Mouse (Mus musculus): Measurements from ENCODE around the gene Retreg1. TPM values are rescaled to one million over a fixed set of nuclear protein-coding genes. Genes with fewer than 3 reads are reported as not detected.

Gene Retreg1
- total and polyA plus RNA-seq, 3 experiments = 17.5 to 28.7 (median 19.0) TPM

DNA sequence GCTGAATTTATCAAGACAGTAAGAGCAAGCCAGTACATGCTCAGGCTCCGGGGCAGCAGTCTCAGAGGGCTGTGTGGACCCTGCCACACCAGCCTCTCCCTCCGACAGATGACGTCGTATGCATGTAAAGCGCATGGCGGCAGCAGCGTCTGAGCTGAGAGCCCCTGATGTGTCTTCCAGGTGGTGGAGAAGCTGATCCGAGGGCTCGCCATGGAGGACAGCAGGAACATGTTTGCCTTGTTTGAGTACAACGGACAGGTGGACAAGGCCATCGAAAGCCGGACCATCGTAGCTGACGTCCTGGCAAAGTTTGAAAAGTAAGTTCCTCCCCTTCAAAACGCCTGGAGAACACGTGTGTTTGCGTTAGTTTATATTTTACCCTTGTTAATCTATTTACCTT, 36.6 kb upstream of the Retreg1 start:
- Histone ChIP-seq H3K9ac (ENCODE audit: insufficient read depth, low read depth) (peak overlapping the region; percentile 78), H3K79me2 (replicated peaks; ENCODE audit: control insufficient read depth, extremely low read depth, insufficient read depth, poor library complexity, severe bottlenecking) (peaks cover 15% of the 10 kb centered on the region), H3K27me3 (replicated peaks) (no peaks in the 10 kb centered on the region), H3K36me3 (replicated peaks in 1 of 2; ENCODE audit: control insufficient read depth in 1 of 2, insufficient read depth in 1 of 2, low read length in 1 of 2) (peaks cover 39 to 74% of the 10 kb centered on the region in 2 experiments), H3K9me3 (replicated peaks; ENCODE audit: low read length) (no peaks in the 10 kb centered on the region), H3K4me2 (ENCODE audit: insufficient read depth, low read depth, poor library complexity, severe bottlenecking) (peak overlapping the region; percentile 75), H3K4me1 (ENCODE audit: control insufficient read depth in 1 of 2, insufficient read depth in 2 of 2) (peaks cover 14 to 30% of the 10 kb centered on the region in 2 experiments), H3K4me3 (replicated peaks in 1 of 3; ENCODE audit: low read depth in 2 of 3, low read length in 2 of 3, poor library complexity in 1 of 3) (peak overlapping the region; percentile 63 to 85 (median 84)), H3K27ac (ENCODE audit: insufficient read depth, low read depth) (peak overlapping the region; percentile 88)
- TF ChIP-seq TCF12 (IDR thresholded peaks at IDR 0.05; ENCODE audit: low read depth, low read length) (peak; percentile 66; the same call in 1 of the 2 replicates), ELF1 (IDR thresholded peaks at IDR 0.05; ENCODE audit: low read depth, low read length) (no peak), ZMIZ1 (IDR thresholded peaks at IDR 0.05; ENCODE audit: low read depth, low read length) (0 out of 2 replicates have a peak, but pooled peaks have one; percentile 8), USF1 (IDR thresholded peaks at IDR 0.05; ENCODE audit: low read depth, low read length) (no peak), MYC (IDR thresholded peaks at IDR 0.05; ENCODE audit: low read depth, low read length) (peak; percentile 90), POLR2A (IDR thresholded peaks at IDR 0.05; ENCODE audit: low read depth, low read length) (peak; percentile 70), MXI1 (IDR thresholded peaks at IDR 0.05; ENCODE audit: low read depth, low read length) (peak; percentile 24), POLR2AphosphoS2 (IDR thresholded peaks at IDR 0.05; ENCODE audit: low read depth, low read length) (peak; percentile 19; the same call in 1 of the 2 replicates), MAX (IDR thresholded peaks at IDR 0.05; ENCODE audit: low read length) (peak; percentile 56), E2F4 (IDR thresholded peaks at IDR 0.05; ENCODE audit: insufficient replicate concordance, low read depth, low read length) (no peak), TBP (conservative IDR thresholded peaks at IDR 0.05; ENCODE audit: low read depth, low read length) (0 out of 2 replicates have a peak, but pooled peaks have one; percentile 43), NRF1 (IDR thresholded peaks at IDR 0.05; ENCODE audit: low read depth, low read length) (peak; percentile 54; the same call in 1 of the 2 replicates), HCFC1 (IDR thresholded peaks at IDR 0.05; ENCODE audit: low read depth, low read length) (no peak), KAT2A (IDR thresholded peaks at IDR 0.05; ENCODE audit: insufficient replicate concordance, low read length) (no peak), RAD21 (IDR thresholded peaks at IDR 0.05; ENCODE audit: low read depth, low read length) (no peak; the same call in 1 of the 2 replicates), CHD1 (IDR thresholded peaks at IDR 0.05; ENCODE audit: low read depth, low read length) (peak; percentile 37; the same call in 1 of the 2 replicates)
- DNase-seq (ENCODE audit: extremely low read depth) = peak; percentile 76
- dilution Hi-C loops (cut with MboI; ENCODE audit: extremely low pct_ligation_motif_present, extremely low pct_unique_long_range_greater_than_20kb, low sequenced_read_pairs) (no loop called here), in situ Hi-C loops (cut with MboI; ENCODE audit: low pct_ligation_motif_present, low pct_unique_long_range_greater_than_20kb, low sequenced_read_pairs) (loop anchor here (5.0 kb wide), 2 partner anchors 151 to 521 kb away; no protein-coding TSS in a partner anchor)

DNA sequence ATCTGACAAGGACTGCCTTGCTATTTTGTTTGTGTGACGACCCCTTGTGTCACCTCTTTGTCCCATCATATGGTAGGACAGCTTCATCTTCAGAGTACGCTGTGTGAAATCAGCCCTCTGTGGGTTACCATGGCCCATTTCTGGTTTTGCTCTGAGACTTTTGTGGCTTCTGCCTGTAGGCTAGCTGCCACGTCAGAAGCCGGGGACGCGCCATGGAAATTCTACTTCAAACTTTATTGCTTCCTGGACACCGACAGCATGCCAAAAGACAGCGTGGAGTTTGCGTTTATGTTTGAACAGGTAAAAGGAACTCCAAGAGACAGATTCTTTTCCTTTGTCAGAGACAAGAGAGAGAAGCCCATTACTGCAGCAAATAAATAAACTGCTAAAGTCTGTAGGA, 36.1 kb upstream of the Retreg1 start:
- Histone ChIP-seq H3K4me1 (ENCODE audit: control insufficient read depth in 1 of 2, insufficient read depth in 2 of 2) (peaks cover 15 to 30% of the 10 kb centered on the region in 2 experiments), H3K4me3 (replicated peaks in 1 of 3; ENCODE audit: low read depth in 2 of 3, low read length in 2 of 3, poor library complexity in 1 of 3) (peak overlapping the region; percentile 63 to 85 (median 84)), H3K9ac (ENCODE audit: insufficient read depth, low read depth) (peak overlapping the region; percentile 78), H3K27me3 (replicated peaks) (no peaks in the 10 kb centered on the region), H3K9me3 (replicated peaks; ENCODE audit: low read length) (no peaks in the 10 kb centered on the region), H3K4me2 (ENCODE audit: insufficient read depth, low read depth, poor library complexity, severe bottlenecking) (peak overlapping the region; percentile 75), H3K36me3 (replicated peaks in 1 of 2; ENCODE audit: control insufficient read depth in 1 of 2, insufficient read depth in 1 of 2, low read length in 1 of 2) (peaks cover 44 to 74% of the 10 kb centered on the region in 2 experiments), H3K27ac (ENCODE audit: insufficient read depth, low read depth) (peak overlapping the region; percentile 88), H3K79me2 (replicated peaks; ENCODE audit: control insufficient read depth, extremely low read depth, insufficient read depth, poor library complexity, severe bottlenecking) (peaks cover 15% of the 10 kb centered on the region)
- dilution Hi-C loops (cut with MboI; ENCODE audit: extremely low pct_ligation_motif_present, extremely low pct_unique_long_range_greater_than_20kb, low sequenced_read_pairs) = no loop called here
- DNase-seq (ENCODE audit: extremely low read depth) = peak; percentile 87
- in situ Hi-C loops (cut with MboI; ENCODE audit: low pct_ligation_motif_present, low pct_unique_long_range_greater_than_20kb, low sequenced_read_pairs) = loop anchor here (5.0 kb wide), 2 partner anchors 150 to 520 kb away; no protein-coding TSS in a partner anchor
- no peak for TF ChIP-seq NRF1 (IDR thresholded peaks at IDR 0.05; ENCODE audit: low read depth, low read length)
- TF ChIP-seq ZC3H11A (IDR thresholded peaks at IDR 0.05; ENCODE audit: low read depth, low read length) = no peak
- no peak for TF ChIP-seq SMC3 (IDR thresholded peaks at IDR 0.05; ENCODE audit: low read depth, low read length)
- no peak; the same call in 1 of the 2 replicates for TF ChIP-seq UBTF (IDR thresholded peaks at IDR 0.05; ENCODE audit: low read depth, low read length)
- no peak for TF ChIP-seq NELFE (IDR thresholded peaks at IDR 0.05; ENCODE audit: low read depth, low read length)
- TF ChIP-seq CHD1 (IDR thresholded peaks at IDR 0.05; ENCODE audit: low read depth, low read length) = peak; percentile 62; the same call in 1 of the 2 replicates
- no peak for TF ChIP-seq USF2 (conservative IDR thresholded peaks at IDR 0.05; ENCODE audit: low read depth, low read length)
- 0 out of 2 replicates have a peak, but pooled peaks have one; percentile 38 for TF ChIP-seq POLR2A (IDR thresholded peaks at IDR 0.05; ENCODE audit: low read depth, low read length)
- TF ChIP-seq KAT2A (IDR thresholded peaks at IDR 0.05; ENCODE audit: insufficient replicate concordance, low read length) = no peak
- TF ChIP-seq MXI1 (IDR thresholded peaks at IDR 0.05; ENCODE audit: low read depth, low read length) = peak; percentile 79; the same call in 1 of the 2 replicates
- TF ChIP-seq CHD2 (IDR thresholded peaks at IDR 0.05; ENCODE audit: low read length) = no peak
- 0 out of 2 replicates have a peak, but pooled peaks have one; percentile 23 for TF ChIP-seq ZMIZ1 (IDR thresholded peaks at IDR 0.05; ENCODE audit: low read depth, low read length)
- no peak for TF ChIP-seq RAD21 (IDR thresholded peaks at IDR 0.05; ENCODE audit: low read depth, low read length)
- TF ChIP-seq MEF2A (IDR thresholded peaks at IDR 0.05; ENCODE audit: borderline replicate concordance, low read depth, low read length) = no peak
- TF ChIP-seq HCFC1 (IDR thresholded peaks at IDR 0.05; ENCODE audit: low read depth, low read length) = peak; percentile 65
- peak; percentile 69 for TF ChIP-seq ETS1 (conservative IDR thresholded peaks at IDR 0.05; ENCODE audit: low read depth, low read length)
- peak; percentile 77 for TF ChIP-seq SIN3A (IDR thresholded peaks at IDR 0.05; ENCODE audit: low read length)
- no peak for TF ChIP-seq E2F4 (IDR thresholded peaks at IDR 0.05; ENCODE audit: insufficient replicate concordance, low read depth, low read length)
- TF ChIP-seq ELF1 (IDR thresholded peaks at IDR 0.05; ENCODE audit: low read depth, low read length) = peak; percentile 59
- TF ChIP-seq RCOR1 (conservative IDR thresholded peaks at IDR 0.05; ENCODE audit: low read depth, low read length) = no peak
- 0 out of 2 replicates have a peak, but pooled peaks have one; percentile 2 for TF ChIP-seq BHLHE40 (IDR thresholded peaks at IDR 0.05; ENCODE audit: low read depth, low read length)
- no peak for TF ChIP-seq MAFK (IDR thresholded peaks at IDR 0.05; ENCODE audit: insufficient replicate concordance, low read length)
- no peak for TF ChIP-seq EP300 (IDR thresholded peaks at IDR 0.05; ENCODE audit: low read length)
- TF ChIP-seq CTCF (conservative IDR thresholded peaks at IDR 0.05 in 1 of 2, IDR thresholded peaks at IDR 0.05 in 1 of 2; ENCODE audit: low read depth in 2 of 2, low read length in 2 of 2) = no peak; a peak in 1 of 4 replicates
